Mouse (Mus musculus) embryonic facial prominence, embryonic 15.5 days (tissue): ENCODE measurements around the gene Gm14308. TPM values are rescaled to one million over a fixed set of nuclear protein-coding genes. Genes with fewer than 3 reads are reported as not detected.
"Not testable (repeated sequence)": the region's sequence is repeated elsewhere in the genome, so short reads cannot be mapped to it uniquely, and the experiment has no call there.

Experiments
- ATAC-seq: fragments of 200-750 bp; cut with Nextera tagmentation; 2 replicates; pipeline ENCODE4 v1.8.0; 2017; ENCODE audit warnings: low read depth, moderate TSS enrichment; ENCODE audit not compliant: insufficient number of reproducible peaks, low FRiP score, low TSS enrichment
- H3K27ac ChIP-seq: fragments of 300-500 bp; sonication (generic); replicated peaks from 2 replicates; pipeline ENCODE4 v1.5.1; 2015; ENCODE audit warnings: mild to moderate bottlenecking, inconsistent platforms
- H3K27me3 ChIP-seq: fragments of 300-500 bp; sonication (generic); 2 replicates; pipeline ENCODE4 v1.6.1; 2015; ENCODE audit warnings: inconsistent platforms
- H3K36me3 ChIP-seq: fragments of 300-500 bp; sonication (generic); 2 replicates; pipeline ENCODE4 v1.6.1; 2015; ENCODE audit warnings: mild to moderate bottlenecking, inconsistent platforms
- H3K4me1 ChIP-seq: fragments of 300-500 bp; sonication (generic); 2 replicates; pipeline ENCODE4 v1.6.1; 2015; ENCODE audit warnings: inconsistent platforms
- H3K4me2 ChIP-seq: fragments of 300-500 bp; sonication (generic); replicated peaks from 2 replicates; pipeline ENCODE4 v1.6.1; 2015; ENCODE audit warnings: mild to moderate bottlenecking, inconsistent platforms
- H3K4me3 ChIP-seq: fragments of 300-500 bp; sonication (generic); replicated peaks from 2 replicates; pipeline ENCODE4 v1.5.1; 2015; ENCODE audit warnings: mild to moderate bottlenecking, inconsistent platforms
- H3K9ac ChIP-seq: fragments of 300-500 bp; sonication (generic); 2 replicates; pipeline ENCODE4 v1.6.1; 2015; ENCODE audit warnings: inconsistent platforms
- H3K9me3 ChIP-seq: fragments of 300-500 bp; sonication (generic); replicated peaks from 2 replicates; pipeline ENCODE4 v1.6.1; 2016; ENCODE audit warnings: inconsistent platforms
- WGBS: fragments of 180-500 bp; shearing (Covaris S2); methylation state at CpG from one replicate; pipeline ENCODE4 v1.1.7; 2015; 5-methylcytosine and 5-hydroxymethylcytosine counted together
- polyA plus RNA-seq: library from polyadenylated mRNA; unstranded; fragments of >200 nt; fragmentation: Nextera tagmentation; extraction: Ambion mirVana; gene quantifications from 2 replicates; pipeline ENCODE4 v1.2.1, GENCODE M21; 2015

Gm14308 gene
- 17.0 and 22.1 TPM in 2 replicates for polyA plus RNA-seq

- H3K27ac ChIP-seq, H3K9me3 ChIP-seq, H3K9ac ChIP-seq, H3K4me1 ChIP-seq, H3K4me2 ChIP-seq, ATAC-seq, H3K36me3 ChIP-seq, H3K4me3 ChIP-seq, H3K27me3 ChIP-seq: not testable (repeated sequence)
- no CpG with 5 or more reads among the region's 4 CpGs for WGBS
Observed at GRCm38 (mm10) chr2:176636244-176636643, at the start of gene Gm14308. Gene Gm14308 (minus strand): TSS chr2:176636344.

- not testable (repeated sequence) for H3K4me2 ChIP-seq, H3K4me3 ChIP-seq, H3K9ac ChIP-seq, ATAC-seq, H3K27me3 ChIP-seq, H3K4me1 ChIP-seq, H3K36me3 ChIP-seq, H3K27ac ChIP-seq, H3K9me3 ChIP-seq
- no CpG with 5 or more reads among the region's 6 CpGs for WGBS
Observed at GRCm38 (mm10) chr2:176670222-176670621, 34.1 kb upstream of the Gm14308 start, which contains the start of gene Zfp973. Gene Zfp973 (plus strand): TSS chr2:176670522.

Other genes with a start within 250 kb of the Gm14308 start
- 11.3 and 11.4 TPM in 2 replicates for gene Gm14435, start 212.8 kb downstream of the Gm14308 start, polyA plus RNA-seq
- gene Gm14434, start 149.6 kb downstream of the Gm14308 start, polyA plus RNA-seq = 2.2 and 3.0 TPM in 2 replicates
- gene Zfp967, start 115.3 kb downstream of the Gm14308 start, polyA plus RNA-seq = not detected in 2 replicates
- 8.3 and 9.2 TPM in 2 replicates for gene Zfp973, start 34.2 kb upstream of the Gm14308 start, polyA plus RNA-seq
- gene Gm14305, start 72.0 kb upstream of the Gm14308 start, polyA plus RNA-seq = 27.6 and 29.5 TPM in 2 replicates
- 13.0 TPM in 2 replicates for gene Gm14295, start 162.3 kb upstream of the Gm14308 start, polyA plus RNA-seq
- gene Gm14408, start 194.8 kb upstream of the Gm14308 start, polyA plus RNA-seq = not detected in 2 replicates